Mouse (Mus musculus) forebrain, embryonic 12.5 days (tissue): ENCODE measurements at regions not wholly inside any gene's neighbourhood (a gene's known extent, or its start where the extent isn't known, plus 50 kb on each side); places are given as distances from the start of the nearest gene placed in this dataset.
A peak's percentile ranks its signal among the peaks of the same experiment; 100 is the strongest.

Experiments used
- ATAC-seq: fragments of 200-750 bp; cut with Nextera tagmentation; 2 replicates; pipeline ENCODE4 v1.8.0; 2017; ENCODE audit warnings: moderate TSS enrichment; ENCODE audit not compliant: low FRiP score
- H3K27ac ChIP-seq: fragments of 300-500 bp; sonication (generic); 2 replicates; pipeline ENCODE4 v1.5.1; 2016; ENCODE audit warnings: mild to moderate bottlenecking
- H3K27me3 ChIP-seq: fragments of 300-500 bp; sonication (generic); 2 replicates; pipeline ENCODE4 v1.6.1; 2016; ENCODE audit warnings: mild to moderate bottlenecking
- H3K36me3 ChIP-seq: fragments of 300-500 bp; sonication (generic); replicated peaks from 2 replicates; pipeline ENCODE4 v1.6.1; 2016; ENCODE audit warnings: mild to moderate bottlenecking
- H3K4me1 ChIP-seq: fragments of 300-500 bp; sonication (generic); 2 replicates; pipeline ENCODE4 v1.6.1; 2016
- H3K4me2 ChIP-seq: fragments of 300-500 bp; sonication (generic); 2 replicates; pipeline ENCODE4 v1.6.1; 2016; ENCODE audit warnings: mild to moderate bottlenecking, moderate library complexity
- H3K4me3 ChIP-seq: fragments of 300-500 bp; sonication (generic); replicated peaks from 2 replicates; pipeline ENCODE4 v1.5.1; 2016; ENCODE audit warnings: mild to moderate bottlenecking
- H3K9ac ChIP-seq: fragments of 300-500 bp; sonication (generic); 2 replicates; pipeline ENCODE4 v1.6.1; 2016; ENCODE audit warnings: mild to moderate bottlenecking
- H3K9me3 ChIP-seq: fragments of 300-500 bp; sonication (generic); 2 replicates; pipeline ENCODE4 v1.6.1; 2016
- WGBS: fragments of 180-500 bp; shearing (Covaris S2); methylation state at CpG from one replicate; pipeline ENCODE4 v1.1.7; 2016; 5-methylcytosine and 5-hydroxymethylcytosine counted together

GRCm38 (mm10) chr8:126850189-126850535, 95.5 kb downstream of the Tomm20 start:
- Histone ChIP-seq H3K27ac (no peak overlapping the region), H3K4me2 (no peak overlapping the region), H3K9ac (no peak overlapping the region), H3K27me3 (no peaks in the 10 kb centered on the region), H3K36me3 (no peaks in the 10 kb centered on the region), H3K4me3 (no peak overlapping the region), H3K4me1 (peaks cover 7% of the 10 kb centered on the region), H3K9me3 (no peaks in the 10 kb centered on the region)
- WGBS = 81% methylated on average over 1 of the region's 1 CpGs
- no peak for ATAC-seq

- Histone ChIP-seq H3K4me1 (peaks cover 5% of the 10 kb centered on the region), H3K4me2 (no peak overlapping the region), H3K4me3 (no peak overlapping the region), H3K9me3 (no peaks in the 10 kb centered on the region), H3K27ac (no peak overlapping the region), H3K36me3 (no peaks in the 10 kb centered on the region), H3K27me3 (no peaks in the 10 kb centered on the region), H3K9ac (no peak overlapping the region)
- WGBS = 72% methylated on average over 9 of the region's 9 CpGs
- ATAC-seq = no peak
Measured at GRCm38 (mm10) chr8:126849411-126850188, 96.0 kb downstream of the Tomm20 start.

GRCm38 (mm10) chr8:126848369-126849105, 97.1 kb downstream of the Tomm20 start:
- 91% methylated on average over 13 of the region's 13 CpGs for WGBS
- no peak for ATAC-seq
- H3K4me2 ChIP-seq = no peak overlapping the region

GRCm38 (mm10) chr8:126847664-126848353, 97.8 kb downstream of the Tomm20 start:
- no peaks in the 10 kb centered on the region; the same call in 1 of the 2 replicates for H3K4me1 ChIP-seq
- H3K4me2 ChIP-seq = no peak overlapping the region
- no peak for ATAC-seq
- 79% methylated on average over 8 of the region's 8 CpGs for WGBS
- no peak overlapping the region for H3K27ac ChIP-seq
- no peaks in the 10 kb centered on the region for H3K9me3 ChIP-seq
- H3K4me3 ChIP-seq = no peak overlapping the region
- H3K36me3 ChIP-seq = no peaks in the 10 kb centered on the region
- no peaks in the 10 kb centered on the region for H3K27me3 ChIP-seq
- no peak overlapping the region for H3K9ac ChIP-seq

More at GRCm38 (mm10) chr8:126848369-126849105, 97.1 kb downstream of the Tomm20 start:
- Histone ChIP-seq H3K4me3 (no peak overlapping the region), H3K27me3 (no peaks in the 10 kb centered on the region), H3K9me3 (no peaks in the 10 kb centered on the region), H3K4me1 (no peaks in the 10 kb centered on the region; the same call in none of the 2 replicates), H3K9ac (no peak overlapping the region), H3K27ac (no peak overlapping the region), H3K36me3 (no peaks in the 10 kb centered on the region)

- WGBS = 78% methylated on average over 3 of the region's 3 CpGs
- Histone ChIP-seq H3K4me2 (no peak overlapping the region), H3K4me1 (peaks cover 5% of the 10 kb centered on the region; the same call in 1 of the 2 replicates), H3K27ac (no peak overlapping the region), H3K36me3 (no peaks in the 10 kb centered on the region), H3K4me3 (no peak overlapping the region), H3K9me3 (no peaks in the 10 kb centered on the region), H3K9ac (no peak overlapping the region), H3K27me3 (no peaks in the 10 kb centered on the region)
- ATAC-seq = no peak
Measured at GRCm38 (mm10) chr8:126846188-126846565, 99.5 kb downstream of the Tomm20 start.

GRCm38 (mm10) chr8:126845530-126846187, 100.0 kb downstream of the Tomm20 start:
- Histone ChIP-seq H3K9ac (no peak overlapping the region), H3K9me3 (no peaks in the 10 kb centered on the region), H3K4me2 (no peak overlapping the region), H3K4me3 (no peak overlapping the region), H3K4me1 (peaks cover 5% of the 10 kb centered on the region; the same call in 1 of the 2 replicates), H3K36me3 (no peaks in the 10 kb centered on the region), H3K27ac (no peak overlapping the region), H3K27me3 (no peaks in the 10 kb centered on the region)
- ATAC-seq = no peak
- WGBS = 89% methylated on average over 14 of the region's 14 CpGs

- H3K9me3 ChIP-seq = no peaks in the 10 kb centered on the region
- no peak overlapping the region for H3K9ac ChIP-seq
- ATAC-seq = no peak
- H3K27ac ChIP-seq = no peak overlapping the region
- H3K36me3 ChIP-seq = no peaks in the 10 kb centered on the region
- 93% methylated on average over 4 of the region's 4 CpGs for WGBS
- no peaks in the 10 kb centered on the region for H3K27me3 ChIP-seq
- no peak overlapping the region for H3K4me3 ChIP-seq
- peaks cover 13% of the 10 kb centered on the region for H3K4me1 ChIP-seq
- no peak overlapping the region for H3K4me2 ChIP-seq
Measured at GRCm38 (mm10) chr8:126844627-126845026, 101.0 kb downstream of the Tomm20 start.

- WGBS = 68% methylated on average over 7 of the region's 7 CpGs
- Histone ChIP-seq H3K27ac (no peak overlapping the region), H3K36me3 (no peaks in the 10 kb centered on the region), H3K9me3 (no peaks in the 10 kb centered on the region), H3K27me3 (no peaks in the 10 kb centered on the region), H3K4me3 (no peak overlapping the region), H3K4me1 (peaks cover 32% of the 10 kb centered on the region), H3K9ac (no peak overlapping the region), H3K4me2 (no peak overlapping the region)
- no peak for ATAC-seq
Measured at GRCm38 (mm10) chr8:126841187-126841586, 104.5 kb downstream of the Tomm20 start.

GRCm38 (mm10) chr8:126839712-126840355, 105.8 kb downstream of the Tomm20 start:
- peak overlapping the region; percentile 25 for H3K4me2 ChIP-seq
- peaks cover 32% of the 10 kb centered on the region for H3K4me1 ChIP-seq
- no peaks in the 10 kb centered on the region for H3K9me3 ChIP-seq
- WGBS = 19% methylated on average over 5 of the region's 5 CpGs
- no peaks in the 10 kb centered on the region for H3K27me3 ChIP-seq
- no peaks in the 10 kb centered on the region for H3K36me3 ChIP-seq
- H3K4me3 ChIP-seq = no peak overlapping the region
- peak; percentile 88 for ATAC-seq
- no peak overlapping the region; the same call in 1 of the 2 replicates for H3K9ac ChIP-seq
- H3K27ac ChIP-seq = peak overlapping the region; percentile 69

- H3K27me3 ChIP-seq = no peaks in the 10 kb centered on the region
- no peaks in the 10 kb centered on the region for H3K36me3 ChIP-seq
- H3K4me1 ChIP-seq = peaks cover 35% of the 10 kb centered on the region
- peak; percentile 67 for ATAC-seq
- peak overlapping the region; percentile 69 for H3K27ac ChIP-seq
- WGBS = 7% methylated on average over 8 of the region's 8 CpGs
- H3K9me3 ChIP-seq = no peaks in the 10 kb centered on the region
- peak overlapping the region; percentile 25 for H3K4me2 ChIP-seq
- H3K9ac ChIP-seq = peak overlapping the region; percentile 17; the same call in 1 of the 2 replicates
- H3K4me3 ChIP-seq = no peak overlapping the region
Measured at GRCm38 (mm10) chr8:126839039-126839711, 106.5 kb downstream of the Tomm20 start.

- Histone ChIP-seq H3K4me2 (no peak overlapping the region), H3K27me3 (no peaks in the 10 kb centered on the region), H3K27ac (peak overlapping the region; percentile 69), H3K36me3 (no peaks in the 10 kb centered on the region), H3K9me3 (no peaks in the 10 kb centered on the region), H3K4me1 (peaks cover 42% of the 10 kb centered on the region), H3K9ac (no peak overlapping the region), H3K4me3 (no peak overlapping the region)
- no peak for ATAC-seq
- WGBS = 90% methylated on average over 7 of the region's 7 CpGs
Measured at GRCm38 (mm10) chr8:126838228-126838627, 107.4 kb downstream of the Tomm20 start.
